Mouse (Mus musculus) frontal cortex, adult 2 months (tissue): ENCODE results near the gene Rbbp4. TPM values are rescaled to one million over a fixed set of nuclear protein-coding genes. Genes with fewer than 3 reads are reported as not detected.
A peak's percentile ranks its signal among the peaks of the same experiment; 100 is the strongest.

Experiments
- DNase-seq, 2 experiments: peaks; one replicate each; pipeline ENCODE4 v3.0.0; 2022; ENCODE audit warnings: low spot score in 1 of 2; ENCODE audit errors: extremely low spot score in 1 of 2
- polyA plus RNA-seq: library from polyadenylated mRNA; depleted of rRNA; stranded (reverse); fragments of >200 nt; gene quantifications from 2 replicates; pipeline ENCODE4 v1.2.3, GENCODE M21; 2012

Gene Rbbp4
- polyA plus RNA-seq, 1 experiment = 61.4 TPM

- DNase-seq = no peak
These were observed 39.1 kb downstream of the Rbbp4 start for GRCm38 (mm10) chr4:129296066-129296465.

GRCm38 (mm10) chr4:129295188-129295587 is 40.0 kb downstream of the Rbbp4 start:
- no peak for DNase-seq

- no peak for DNase-seq
These were observed 41.5 kb downstream of the Rbbp4 start for GRCm38 (mm10) chr4:129293702-129294101.

- DNase-seq = no peak
These were observed 42.3 kb downstream of the Rbbp4 start for GRCm38 (mm10) chr4:129292831-129293230.

GRCm38 (mm10) chr4:129289671-129290070 is 45.5 kb downstream of the Rbbp4 start:
- DNase-seq = peak in 1 of 2 experiments; percentile 22

GRCm38 (mm10) chr4:129288067-129288466 is 47.1 kb downstream of the Rbbp4 start:
- no peak for DNase-seq

DNA sequence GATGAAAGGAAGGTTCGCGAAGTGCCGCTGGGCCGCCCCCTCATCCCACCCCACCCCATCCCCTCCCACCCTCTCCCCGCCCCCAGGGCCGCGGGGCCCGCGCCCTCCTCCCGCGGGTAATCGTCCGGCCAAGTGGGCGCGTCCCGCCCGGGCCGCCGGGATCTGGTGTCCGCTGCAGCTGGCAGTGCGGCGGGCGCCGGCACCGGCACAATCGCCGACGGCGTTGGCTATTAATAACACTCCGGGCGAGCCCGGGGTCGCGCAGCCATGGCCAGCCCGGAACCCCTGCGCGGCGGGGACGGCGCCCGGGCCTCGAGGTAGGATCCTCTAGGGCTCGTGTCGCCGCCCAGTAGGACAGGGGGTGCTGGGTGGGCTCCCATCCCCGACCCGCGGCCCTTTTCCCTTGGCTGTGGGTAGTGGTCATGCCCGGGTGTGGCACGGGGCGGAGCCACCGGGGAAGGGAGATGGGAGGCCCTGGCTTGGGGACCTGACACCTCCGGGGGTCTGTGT is 47.6 kb downstream of the Rbbp4 start, which contains the start of gene Sync:
Sync (plus strand) TSS at position 146 of the 510 bp plus-strand sequence.
- DNase-seq = no peak

- no peak for DNase-seq
These were observed 48.3 kb downstream of the Rbbp4 start for GRCm38 (mm10) chr4:129286683-129287471.

DNA sequence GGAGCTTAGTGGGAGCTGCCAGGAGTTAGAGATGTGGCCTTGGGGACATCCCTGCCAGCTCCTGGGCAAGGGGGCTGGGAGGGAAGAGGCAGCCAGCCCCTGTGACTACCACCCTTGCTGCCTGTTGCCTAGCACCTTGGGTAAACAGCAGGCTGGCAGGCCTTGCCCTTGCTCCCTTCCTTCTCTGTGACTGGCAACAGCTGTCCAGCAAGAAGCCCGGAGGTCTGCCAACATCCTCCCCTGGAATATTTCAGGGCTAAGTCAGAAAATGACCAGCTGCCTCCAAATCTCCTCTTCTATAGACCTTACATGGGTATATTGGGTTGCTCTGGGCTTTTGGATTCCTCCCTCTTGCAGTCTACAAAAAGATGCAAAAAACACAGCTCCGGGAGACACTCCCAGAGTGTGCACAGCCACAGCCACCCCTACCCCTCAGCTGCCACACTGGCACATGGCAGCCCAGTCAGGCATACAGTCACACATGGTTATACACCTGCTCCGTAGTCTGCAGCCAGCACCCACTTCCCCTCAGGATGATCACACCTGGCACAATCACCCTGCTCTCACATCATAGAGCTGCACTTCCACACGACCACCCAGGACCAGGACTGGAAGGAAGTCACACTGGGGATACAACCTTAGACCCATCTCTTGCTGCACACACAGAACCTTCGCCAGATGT is 49.0 kb downstream of the Rbbp4 start:
- no peak for DNase-seq

- no peak for DNase-seq
These were observed 50.5 kb downstream of the Rbbp4 start for GRCm38 (mm10) chr4:129284685-129285084.

GRCm38 (mm10) chr4:129283226-129283625 is 51.9 kb downstream of the Rbbp4 start:
- DNase-seq = no peak

DNA sequence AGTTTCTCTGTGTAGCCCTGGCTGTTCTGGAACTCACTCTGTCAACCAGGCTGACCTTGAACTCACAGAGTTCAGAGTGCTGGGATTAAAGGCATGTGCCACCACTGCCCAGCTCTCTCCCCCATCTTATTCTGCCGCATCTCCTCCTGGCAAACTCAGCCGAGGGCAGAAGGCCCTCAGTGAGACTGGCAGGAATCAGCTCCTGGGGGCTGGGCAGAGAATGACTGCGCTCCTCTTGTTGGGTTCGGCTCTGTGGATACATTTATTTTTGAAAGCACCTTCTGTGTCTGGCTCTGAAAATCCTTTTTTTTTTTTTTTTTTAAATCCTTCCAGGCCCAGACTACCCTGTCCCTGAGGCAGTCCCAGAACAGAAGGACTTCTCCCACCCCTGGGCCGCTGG is 52.4 kb downstream of the Rbbp4 start:
- no peak for DNase-seq

DNA sequence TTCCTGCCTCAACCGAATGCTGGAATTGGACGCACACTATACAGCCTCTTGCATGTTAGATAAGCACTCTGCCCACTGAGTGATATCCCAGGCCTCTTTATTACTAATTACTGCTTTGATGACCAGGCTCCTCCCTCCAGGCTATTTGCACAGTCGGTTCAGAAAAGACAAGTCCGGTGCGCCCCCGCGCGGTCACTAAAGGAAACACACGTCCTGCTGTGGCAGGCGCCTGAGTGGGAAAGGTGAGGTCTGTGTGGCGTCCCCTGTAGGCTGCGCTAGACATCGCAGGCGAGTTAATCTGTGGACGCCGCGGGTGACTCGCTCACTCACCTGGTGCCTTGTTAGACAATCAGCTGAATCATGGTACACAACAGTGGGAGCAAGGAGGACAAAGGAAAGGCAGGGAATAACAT is 58.7 kb downstream of the Rbbp4 start:
- DNase-seq = peak; percentile 86 to 99

DNA sequence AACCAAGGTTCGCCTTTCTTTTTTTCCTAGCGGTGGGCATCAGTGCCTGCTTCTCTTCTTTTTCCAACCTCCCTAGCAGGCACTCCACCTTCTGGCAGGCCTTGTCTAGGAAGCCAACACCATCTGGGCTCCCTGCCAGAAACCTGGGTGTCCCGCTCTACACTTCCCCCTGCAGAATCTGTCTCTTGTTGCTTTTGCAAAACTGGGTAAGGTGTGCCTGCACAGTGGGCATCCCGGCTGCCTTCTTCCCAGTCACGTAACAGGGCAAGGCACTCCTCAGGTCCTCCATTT is 62.5 kb downstream of the Rbbp4 start:
- peak in 1 of 2 experiments; percentile 54 for DNase-seq

DNA sequence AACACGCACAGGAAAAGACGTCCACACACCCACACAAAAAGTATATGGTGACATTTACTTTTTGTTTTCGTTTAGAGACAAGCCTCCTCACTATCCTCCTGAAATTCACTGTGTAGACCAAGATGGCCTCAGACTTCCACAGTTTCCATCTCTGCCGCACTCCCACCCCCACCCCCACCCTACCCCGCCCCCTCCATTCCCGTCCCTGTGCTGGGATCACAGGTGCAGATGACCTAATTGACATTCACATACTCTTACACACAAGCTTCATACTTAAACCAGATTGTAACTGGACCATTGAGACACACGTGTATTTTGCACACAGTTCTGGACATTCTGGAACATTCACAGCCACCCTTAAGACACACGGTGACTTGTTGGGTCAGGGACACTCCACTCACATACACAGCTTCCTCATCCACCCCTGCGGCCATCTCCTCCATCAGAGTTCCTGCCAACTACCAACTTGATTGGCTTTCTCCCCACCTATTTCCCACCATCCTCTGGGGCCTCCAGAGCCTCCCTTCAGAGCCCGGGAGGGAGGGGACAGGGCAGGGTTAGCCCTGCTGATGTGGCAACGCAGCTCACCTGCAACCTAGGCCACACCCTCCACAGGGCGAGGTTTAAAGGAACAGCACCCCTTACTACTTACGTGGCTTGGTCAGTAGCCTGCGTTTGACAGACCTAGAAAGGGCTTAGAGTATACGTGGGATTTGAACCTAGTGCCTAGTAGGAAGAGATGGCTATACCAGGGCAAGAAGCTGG is 63.0 kb downstream of the Rbbp4 start:
- DNase-seq = no peak

DNA sequence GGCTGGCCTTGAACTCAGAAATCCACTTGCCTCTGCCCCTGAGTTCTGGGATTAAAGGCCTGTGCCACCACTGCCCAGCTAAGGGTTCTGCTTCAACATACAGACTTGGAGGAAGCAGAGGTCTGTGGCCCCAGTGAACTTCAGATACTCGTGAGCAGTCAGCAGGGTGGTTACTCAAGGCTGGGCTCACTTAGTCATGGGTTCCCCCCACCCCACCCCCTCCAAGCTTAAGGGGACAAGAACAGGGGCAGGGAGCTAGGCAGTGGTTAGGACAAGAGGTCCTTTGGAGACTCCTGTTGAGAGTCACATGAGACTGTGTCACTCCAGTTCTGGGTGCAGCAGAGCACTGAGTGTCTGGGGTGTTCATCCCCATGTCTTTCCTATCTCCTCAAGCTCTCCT is 66.5 kb downstream of the Rbbp4 start:
- DNase-seq = no peak

DNA sequence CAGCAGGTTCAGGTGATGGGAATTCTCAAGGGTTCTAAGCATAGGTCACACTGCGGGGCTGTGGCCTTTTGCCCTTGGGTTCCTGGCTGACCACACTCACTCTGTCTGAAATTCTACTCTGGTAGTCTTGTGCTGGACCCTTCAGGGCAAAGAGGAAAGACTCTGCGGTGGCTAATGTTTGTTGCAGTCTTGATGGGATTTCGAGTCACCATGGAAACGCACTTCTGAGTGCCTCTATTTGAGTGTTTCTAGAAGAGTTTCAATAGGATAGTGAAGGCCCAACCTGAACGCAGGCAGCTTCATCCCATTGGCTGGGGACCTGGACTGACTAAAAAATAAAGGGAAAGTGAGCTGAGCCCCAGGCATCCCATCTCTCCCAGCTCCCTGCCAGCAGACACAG is 68.3 kb downstream of the Rbbp4 start:
- no peak for DNase-seq

DNA sequence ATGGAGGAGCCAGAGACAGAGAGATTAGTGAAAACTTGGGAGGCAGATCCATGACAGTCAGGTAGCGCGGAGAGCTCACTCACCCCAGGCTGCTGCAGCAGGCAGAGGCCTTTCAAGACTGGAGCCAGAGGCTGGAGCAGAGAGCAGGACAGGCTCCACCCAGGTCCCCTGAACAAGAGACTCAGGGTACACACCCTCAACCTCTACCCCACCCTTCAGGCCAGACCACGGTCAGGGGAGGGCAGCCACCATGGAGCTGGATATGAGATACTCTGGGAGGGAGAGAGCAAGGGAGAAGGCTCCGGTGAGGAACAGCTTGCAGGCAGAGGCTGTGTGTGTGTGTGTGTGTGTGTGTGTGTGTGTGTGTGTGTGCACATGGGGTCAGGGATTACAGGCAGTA is 69.0 kb downstream of the Rbbp4 start:
- DNase-seq = no peak

- DNase-seq = peak; percentile 25 to 72
These were observed 71.7 kb downstream of the Rbbp4 start for GRCm38 (mm10) chr4:129263225-129264021.

GRCm38 (mm10) chr4:129261196-129261595 is 74.0 kb downstream of the Rbbp4 start, which contains the start of gene C77080:
TSS of gene C77080 (minus strand) at chr4:129261404.
- DNase-seq = no peak
